ENCODE assay signal across 8 mouse cellular contexts in the genomic region with DNA sequence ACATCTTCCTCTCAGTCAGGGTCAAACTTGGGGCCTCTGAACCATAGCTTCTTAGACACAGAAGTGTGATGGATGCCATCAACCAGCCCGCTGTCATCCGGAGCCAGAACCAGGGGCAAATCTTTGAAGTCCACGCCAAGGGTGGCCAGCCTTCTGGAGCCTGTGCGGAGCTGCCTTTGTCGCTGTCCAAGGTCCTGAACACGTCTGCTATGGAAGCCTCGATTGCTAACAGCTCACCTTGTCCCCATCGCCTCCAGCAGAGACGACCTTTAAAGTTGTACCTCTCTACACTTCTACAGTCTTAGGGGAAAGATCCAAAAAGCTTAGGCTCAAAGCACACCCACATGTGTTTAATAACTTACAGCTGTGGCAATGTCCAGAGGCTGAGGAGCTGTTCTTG. TPM values are rescaled to one million over a fixed set of nuclear protein-coding genes. Genes with fewer than 3 reads are reported as not detected.
DNase-seq lines count a peak whose midpoint lies in the region; ATAC-seq lines count a peak whose summit lies in the region.

No protein-coding gene starts in this region.

- H3K4me2 ChIP-seq in kidney, embryonic 16.5 days (replicated peaks; ENCODE audit: low read depth, low read length): no peak overlapping the region
- H3K4me2 ChIP-seq in embryonic facial prominence, embryonic 11.5 days (ENCODE audit: low read depth, low read length): no peak overlapping the region
- H3K4me2 ChIP-seq in liver, embryonic 11.5 days: no peak overlapping the region
- no peak overlapping the region for H3K4me2 ChIP-seq in forebrain, embryonic 13.5 days

- H3K9ac ChIP-seq in kidney, embryonic 16.5 days (replicated peaks; ENCODE audit: low read length): no peak overlapping the region
- no peak overlapping the region for H3K9ac ChIP-seq in embryonic facial prominence, embryonic 11.5 days (replicated peaks; ENCODE audit: low read length)
- H3K9ac ChIP-seq in liver, embryonic 11.5 days (ENCODE audit: low read depth, low read length): no peak overlapping the region
- no peak overlapping the region for H3K9ac ChIP-seq in forebrain, embryonic 13.5 days

- DNase-seq in kidney, adult 18-20 months: peak; percentile 74
- peak; percentile 23 for DNase-seq in T-cell, adult 2 months (ENCODE audit: low spot score)
- peak; percentile 88 for DNase-seq in embryonic facial prominence, embryonic 11.5 days (ENCODE audit: low spot score)
- DNase-seq in liver, embryonic 11.5 days (ENCODE audit: low spot score): peak; percentile 73
- peak; percentile 27 for DNase-seq in skeletal muscle tissue, adult 2 months (ENCODE audit: low read depth, low spot score)

- H3K27ac ChIP-seq in kidney, embryonic 16.5 days (ENCODE audit: low read length): no peak overlapping the region
- no peak overlapping the region for H3K27ac ChIP-seq in embryonic facial prominence, embryonic 11.5 days (replicated peaks; ENCODE audit: low read depth, low read length)
- no peak overlapping the region for H3K27ac ChIP-seq in liver, embryonic 11.5 days (ENCODE audit: low read depth, low read length)
- H3K27ac ChIP-seq in forebrain, embryonic 13.5 days: no peak overlapping the region

- no peaks in the 10 kb centered on the region for H3K36me3 ChIP-seq in kidney, embryonic 16.5 days (ENCODE audit: insufficient read depth, low read length)
- no peaks in the 10 kb centered on the region for H3K36me3 ChIP-seq in embryonic facial prominence, embryonic 11.5 days (replicated peaks; ENCODE audit: control insufficient read depth, insufficient read depth, low read depth, low read length)
- no peaks in the 10 kb centered on the region for H3K36me3 ChIP-seq in liver, embryonic 11.5 days (ENCODE audit: control insufficient read depth, insufficient read depth, low read length)
- H3K36me3 ChIP-seq in forebrain, embryonic 13.5 days (ENCODE audit: poor library complexity, severe bottlenecking): no peaks in the 10 kb centered on the region

- H3K4me1 ChIP-seq in kidney, embryonic 16.5 days (ENCODE audit: insufficient read depth, low read length): peaks cover 7% of the 10 kb centered on the region; the same call in 1 of the 2 replicates
- H3K4me1 ChIP-seq in embryonic facial prominence, embryonic 11.5 days (ENCODE audit: control insufficient read depth, insufficient read depth, low read length): peaks cover 3% of the 10 kb centered on the region; the same call in 1 of the 2 replicates
- no peaks in the 10 kb centered on the region for H3K4me1 ChIP-seq in liver, embryonic 11.5 days (replicated peaks; ENCODE audit: control insufficient read depth, insufficient read depth, low read length)
- H3K4me1 ChIP-seq in forebrain, embryonic 13.5 days: peaks cover 20% of the 10 kb centered on the region

- H3K4me3 ChIP-seq in kidney, embryonic 16.5 days (ENCODE audit: low read length): no peak overlapping the region
- no peak overlapping the region for H3K4me3 ChIP-seq in embryonic facial prominence, embryonic 11.5 days (ENCODE audit: low read depth, low read length)
- no peak overlapping the region for H3K4me3 ChIP-seq in liver, embryonic 11.5 days (ENCODE audit: low read depth, low read length)
- H3K4me3 ChIP-seq in forebrain, embryonic 13.5 days: no peak overlapping the region

- peaks cover 35% of the 10 kb centered on the region for H3K27me3 ChIP-seq in kidney, embryonic 16.5 days (ENCODE audit: insufficient read depth, low read length)
- peaks cover 23% of the 10 kb centered on the region for H3K27me3 ChIP-seq in embryonic facial prominence, embryonic 11.5 days (ENCODE audit: control insufficient read depth, insufficient read depth, low read length)
- H3K27me3 ChIP-seq in liver, embryonic 11.5 days (replicated peaks; ENCODE audit: control insufficient read depth, insufficient read depth, low read length): peaks cover 36% of the 10 kb centered on the region
- peaks cover 64% of the 10 kb centered on the region for H3K27me3 ChIP-seq in forebrain, embryonic 13.5 days

- no peak for ATAC-seq in kidney, embryonic 16.5 days (ENCODE audit: low FRiP score, low TSS enrichment)
- no peak for ATAC-seq in embryonic facial prominence, embryonic 11.5 days (replicated peaks; ENCODE audit: insufficient number of reproducible peaks, low FRiP score, low TSS enrichment, low read depth)
- ATAC-seq in liver, embryonic 11.5 days (replicated peaks; ENCODE audit: low FRiP score): no peak
- ATAC-seq in activated CD4-positive, CD25-positive, alpha-beta regulatory T cell, adult 4 months: no peak
- ATAC-seq in forebrain, embryonic 13.5 days: no peak

- H3K9me3 ChIP-seq in kidney, embryonic 16.5 days (ENCODE audit: low read length): no peaks in the 10 kb centered on the region
- H3K9me3 ChIP-seq in embryonic facial prominence, embryonic 11.5 days (replicated peaks; ENCODE audit: control insufficient read depth, low read length): no peaks in the 10 kb centered on the region
- no peaks in the 10 kb centered on the region for H3K9me3 ChIP-seq in liver, embryonic 11.5 days (ENCODE audit: control insufficient read depth, low read length)
- H3K9me3 ChIP-seq in forebrain, embryonic 13.5 days (replicated peaks): no peaks in the 10 kb centered on the region

- 2% methylated on average over 9 of the region's 9 CpGs for WGBS in kidney, embryonic 16.5 days
- 1% methylated on average over 9 of the region's 9 CpGs for WGBS in embryonic facial prominence, embryonic 11.5 days
- WGBS in liver, embryonic 11.5 days: 4% methylated on average over 9 of the region's 9 CpGs
- WGBS in forebrain, embryonic 13.5 days: under 1% methylated on average over 9 of the region's 9 CpGs

RNA-seq across cellular contexts. Expression of a gene that starts 8.0 kb away (rescaled TPM):
- polyA plus RNA-seq in kidney, embryonic 16.5 days (2015; fragmentation: Nextera tagmentation; extraction: Ambion mirVana): not detected in 2 replicates
- polyA plus RNA-seq in embryonic facial prominence, embryonic 11.5 days (2014; fragmentation: Nextera tagmentation; extraction: Ambion mirVana): not detected in 2 replicates
- polyA plus RNA-seq in liver, embryonic 11.5 days (2014; fragmentation: Nextera tagmentation; extraction: Ambion mirVana): not detected in 2 replicates
- not detected for polyA plus RNA-seq in activated CD4-positive, CD25-positive, alpha-beta regulatory T cell, adult 4 months (2017; shearing (Covaris generic))
- polyA plus RNA-seq in forebrain, embryonic 13.5 days (2015; fragmentation: Nextera tagmentation; extraction: Ambion mirVana): 0.21 and 0.30 TPM in 2 replicates

RNA-seq across cellular contexts. Expression of a gene that starts 12.4 kb away (rescaled TPM):
- polyA plus RNA-seq in kidney, embryonic 16.5 days (2015; fragmentation: Nextera tagmentation; extraction: Ambion mirVana): 0.39 and 0.57 TPM in 2 replicates
- polyA plus RNA-seq in embryonic facial prominence, embryonic 11.5 days (2014; fragmentation: Nextera tagmentation; extraction: Ambion mirVana): 2.1 and 2.4 TPM in 2 replicates
- 0.40 and 1.5 TPM in 2 replicates for polyA plus RNA-seq in liver, embryonic 11.5 days (2014; fragmentation: Nextera tagmentation; extraction: Ambion mirVana)
- not detected for polyA plus RNA-seq in activated CD4-positive, CD25-positive, alpha-beta regulatory T cell, adult 4 months (2017; shearing (Covaris generic))
- 6.5 and 9.9 TPM in 2 replicates for polyA plus RNA-seq in forebrain, embryonic 13.5 days (2015; fragmentation: Nextera tagmentation; extraction: Ambion mirVana)

RNA-seq across cellular contexts. Expression of a gene that starts 16.2 kb away (rescaled TPM):
- polyA plus RNA-seq in kidney, embryonic 16.5 days (2015; fragmentation: Nextera tagmentation; extraction: Ambion mirVana): not detected in 2 replicates
- polyA plus RNA-seq in embryonic facial prominence, embryonic 11.5 days (2014; fragmentation: Nextera tagmentation; extraction: Ambion mirVana): 0.38 and 0.54 TPM in 2 replicates
- polyA plus RNA-seq in liver, embryonic 11.5 days (2014; fragmentation: Nextera tagmentation; extraction: Ambion mirVana): 0.49 and 0.82 TPM in 2 replicates
- under 1 TPM; 0.71 to 0.92 TPM for polyA plus RNA-seq in activated CD4-positive, CD25-positive, alpha-beta regulatory T cell, adult 4 months (2017; shearing (Covaris generic))
- polyA plus RNA-seq in forebrain, embryonic 13.5 days (2015; fragmentation: Nextera tagmentation; extraction: Ambion mirVana): not detected in 2 replicates

RNA-seq across cellular contexts. Expression of a gene that starts 41.6 kb away (rescaled TPM):
- polyA plus RNA-seq in kidney, embryonic 16.5 days (2015; fragmentation: Nextera tagmentation; extraction: Ambion mirVana): 1.7 and 1.8 TPM in 2 replicates
- 3.2 and 3.8 TPM in 2 replicates for polyA plus RNA-seq in embryonic facial prominence, embryonic 11.5 days (2014; fragmentation: Nextera tagmentation; extraction: Ambion mirVana)
- 0.71 and 0.88 TPM in 2 replicates for polyA plus RNA-seq in liver, embryonic 11.5 days (2014; fragmentation: Nextera tagmentation; extraction: Ambion mirVana)
- polyA plus RNA-seq in activated CD4-positive, CD25-positive, alpha-beta regulatory T cell, adult 4 months (2017; shearing (Covaris generic)): not detected
- polyA plus RNA-seq in forebrain, embryonic 13.5 days (2015; fragmentation: Nextera tagmentation; extraction: Ambion mirVana): 2.5 TPM in 2 replicates

RNA-seq across cellular contexts. Expression of a gene that starts 51.6 kb away (rescaled TPM):
- polyA plus RNA-seq in kidney, embryonic 16.5 days (2015; fragmentation: Nextera tagmentation; extraction: Ambion mirVana): 8.3 and 14.6 TPM in 2 replicates
- 7.5 and 8.9 TPM in 2 replicates for polyA plus RNA-seq in embryonic facial prominence, embryonic 11.5 days (2014; fragmentation: Nextera tagmentation; extraction: Ambion mirVana)
- polyA plus RNA-seq in liver, embryonic 11.5 days (2014; fragmentation: Nextera tagmentation; extraction: Ambion mirVana): 6.0 and 6.6 TPM in 2 replicates
- polyA plus RNA-seq in activated CD4-positive, CD25-positive, alpha-beta regulatory T cell, adult 4 months (2017; shearing (Covaris generic)): 10 to 100 TPM; 10.8 to 12.5 TPM
- polyA plus RNA-seq in forebrain, embryonic 13.5 days (2015; fragmentation: Nextera tagmentation; extraction: Ambion mirVana): 20.5 and 21.3 TPM in 2 replicates

Comparison
In these comparisons a context has a peak if more than half of its experiments do, and no peak if none do; other contexts are left out.
1. DNase-seq: peak in every context shown above with its lines; median percentile 88 in embryonic facial prominence, embryonic 11.5 days; 74 in kidney, adult 18-20 months; 73 in liver, embryonic 11.5 days; 27 in skeletal muscle tissue, adult 2 months; 23 in T-cell, adult 2 months.